Mouse (Mus musculus) MEL (cell line): Measurements from ENCODE around the gene Telo2.

Experiments used
- CHD1 ChIP-seq: IDR thresholded peaks from 2 replicates; pipeline ENCODE4 v1.6.1; 2012; ENCODE audit warnings: low read depth, mild to moderate bottlenecking, inconsistent platforms, low read length, improper control_type of control experiment
- CTCF ChIP-seq, 3 experiments: IDR thresholded peaks in 2 of 3; conservative IDR thresholded peaks in 1 of 3; 2 replicates each; pipeline ENCODE4 v1.5.1; 2011 to 2012; ENCODE audit warnings: low read length in 3 of 3, low read depth in 2 of 3, mild to moderate bottlenecking in 2 of 3, improper control_type of control experiment in 1 of 3, inconsistent platforms in 1 of 3, mixed read lengths in 1 of 3, moderate library complexity in 1 of 3; ENCODE audit not compliant: control insufficient read depth in 1 of 3, insufficient read depth in 1 of 3, poor library complexity in 1 of 3, severe bottlenecking in 1 of 3
- EP300 ChIP-seq, 2 experiments: IDR thresholded peaks; 2 replicates each; pipeline ENCODE4 v1.6.1; 2011; ENCODE audit warnings: improper control_type of control experiment in 2 of 2, low read length in 2 of 2, low read depth in 1 of 2, mild to moderate bottlenecking in 1 of 2
- GATA1 ChIP-seq: IDR thresholded peaks from 2 replicates; pipeline ENCODE4 v1.6.1; 2011; ENCODE audit warnings: low read depth, low read length, improper control_type of control experiment
- HCFC1 ChIP-seq: IDR thresholded peaks from 2 replicates; pipeline ENCODE4 v1.6.1; 2012; ENCODE audit warnings: low read depth, mild to moderate bottlenecking, inconsistent platforms, low read length, improper control_type of control experiment, moderate library complexity
- MXI1 ChIP-seq: IDR thresholded peaks from 2 replicates; pipeline ENCODE4 v1.6.1; 2011; ENCODE audit warnings: mild to moderate bottlenecking, low read depth, low read length, improper control_type of control experiment
- NELFE ChIP-seq: IDR thresholded peaks from 2 replicates; pipeline ENCODE4 v1.6.1; 2011; ENCODE audit warnings: low read depth, low read length, improper control_type of control experiment
- POLR2A ChIP-seq, 2 experiments: IDR thresholded peaks; 2 replicates each; pipeline ENCODE4 v1.6.1; 2011 to 2012; ENCODE audit warnings: low read length in 2 of 2, mild to moderate bottlenecking in 2 of 2, control low read depth in 1 of 2, improper control_type of control experiment in 1 of 2, low read depth in 1 of 2, moderate library complexity in 1 of 2; ENCODE audit not compliant: control insufficient read depth in 1 of 2, insufficient read depth in 1 of 2, poor library complexity in 1 of 2
- POLR2AphosphoS2 ChIP-seq: IDR thresholded peaks from 2 replicates; pipeline ENCODE4 v1.6.1; 2011; ENCODE audit warnings: low read length, improper control_type of control experiment
- RCOR1 ChIP-seq: IDR thresholded peaks from 2 replicates; pipeline ENCODE4 v1.6.1; 2012; ENCODE audit warnings: low read depth, mild to moderate bottlenecking, inconsistent platforms, low read length, improper control_type of control experiment
- SMC3 ChIP-seq: IDR thresholded peaks from 2 replicates; pipeline ENCODE4 v1.6.1; 2011; ENCODE audit warnings: low read depth, low read length, improper control_type of control experiment
- TAL1 ChIP-seq: IDR thresholded peaks from 2 replicates; pipeline ENCODE4 v1.6.1; 2012; ENCODE audit warnings: mild to moderate bottlenecking, inconsistent platforms, low read length, moderate library complexity, mixed read lengths

DNA sequence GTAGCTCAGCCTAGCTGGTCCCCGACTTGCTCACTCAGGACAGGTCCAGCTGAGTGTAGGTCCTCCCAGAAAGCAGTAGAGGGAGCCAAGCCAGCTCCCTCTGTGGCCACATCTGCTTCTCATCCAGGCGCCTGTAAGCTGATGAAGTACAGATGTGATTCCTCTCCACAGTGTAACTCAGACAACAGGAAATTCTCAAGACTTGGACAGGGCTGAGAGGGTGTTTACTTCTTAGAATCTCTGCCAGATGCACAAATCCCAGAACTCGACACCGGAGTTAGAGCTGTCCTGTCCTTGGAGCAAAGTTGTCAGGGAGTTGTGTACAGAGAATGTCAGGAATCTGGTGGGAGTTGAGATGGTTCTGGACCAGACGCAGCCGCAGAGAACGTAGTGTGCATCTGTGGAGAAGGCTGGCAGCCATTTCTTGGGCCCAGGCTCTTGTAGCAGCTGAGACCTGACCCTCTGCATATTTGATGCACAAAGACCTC lies 32.3 kb downstream of the Telo2 start, which contains the start of gene Tmem204:
- TF ChIP-seq NELFE (no peak), POLR2A (IDR thresholded peaks at IDR 0.05; ENCODE audit: control insufficient read depth in 1 of 2, insufficient read depth in 1 of 2, low read depth in 1 of 2, low read length in 2 of 2, poor library complexity in 1 of 2) (no peak), CTCF (IDR thresholded peaks at IDR 0.05 in 2 of 3, conservative IDR thresholded peaks at IDR 0.05 in 1 of 3; ENCODE audit: control insufficient read depth in 1 of 3, insufficient read depth in 1 of 3, low read depth in 2 of 3, low read length in 3 of 3, poor library complexity in 1 of 3, severe bottlenecking in 1 of 3) (no peak), CHD1 (no peak), EP300 (IDR thresholded peaks at IDR 0.05; ENCODE audit: low read depth in 1 of 2, low read length in 2 of 2) (no peak), RCOR1 (no peak), POLR2AphosphoS2 (no peak), SMC3 (no peak), HCFC1 (no peak), MXI1 (no peak), TAL1 (no peak), GATA1 (no peak)
